Mouse (Mus musculus) hindbrain, embryonic 13.5 days (tissue): ENCODE data around the gene Plac1. TPM values are rescaled to one million over a fixed set of nuclear protein-coding genes. Genes with fewer than 3 reads are reported as not detected.

Experiments used
- ATAC-seq: fragments of 200-750 bp; cut with Nextera tagmentation; 2 replicates; pipeline ENCODE4 v1.8.0; 2017; ENCODE audit warnings: moderate TSS enrichment; ENCODE audit not compliant: low FRiP score
- H3K27ac ChIP-seq: fragments of 300-500 bp; sonication (generic); 2 replicates; pipeline ENCODE4 v1.5.1; 2015; ENCODE audit warnings: inconsistent platforms, mild to moderate bottlenecking, moderate library complexity
- H3K27me3 ChIP-seq: fragments of 300-500 bp; sonication (generic); 2 replicates; pipeline ENCODE4 v1.6.1; 2015; ENCODE audit warnings: mild to moderate bottlenecking, inconsistent platforms
- H3K36me3 ChIP-seq: fragments of 300-500 bp; sonication (generic); 2 replicates; pipeline ENCODE4 v1.6.1; 2015; ENCODE audit warnings: mild to moderate bottlenecking, inconsistent platforms
- H3K4me1 ChIP-seq: fragments of 300-500 bp; sonication (generic); replicated peaks from 2 replicates; pipeline ENCODE4 v1.6.1; 2015; ENCODE audit warnings: inconsistent platforms
- H3K4me2 ChIP-seq: fragments of 300-500 bp; sonication (generic); 2 replicates; pipeline ENCODE4 v1.6.1; 2015; ENCODE audit warnings: inconsistent platforms, mild to moderate bottlenecking, moderate library complexity
- H3K4me3 ChIP-seq: fragments of 300-500 bp; sonication (generic); 2 replicates; pipeline ENCODE4 v1.5.1; 2015; ENCODE audit warnings: mild to moderate bottlenecking, inconsistent platforms
- H3K9ac ChIP-seq: fragments of 300-500 bp; sonication (generic); 2 replicates; pipeline ENCODE4 v1.6.1; 2015; ENCODE audit warnings: mild to moderate bottlenecking, inconsistent platforms
- H3K9me3 ChIP-seq: fragments of 300-500 bp; sonication (generic); 2 replicates; pipeline ENCODE4 v1.6.1; 2016; ENCODE audit warnings: inconsistent platforms
- WGBS: fragments of 180-500 bp; shearing (Covaris S2); methylation state at CpG from one replicate; pipeline ENCODE4 v1.1.7; 2015; 5-methylcytosine and 5-hydroxymethylcytosine counted together
- polyA plus RNA-seq: library from polyadenylated mRNA; unstranded; fragments of >200 nt; fragmentation: Nextera tagmentation; extraction: Ambion mirVana; gene quantifications from 2 replicates; pipeline ENCODE4 v1.2.1, GENCODE M21; 2015

Gene Plac1
- polyA plus RNA-seq, 1 experiment from 2014 or later = 1.2 TPM

DNA sequence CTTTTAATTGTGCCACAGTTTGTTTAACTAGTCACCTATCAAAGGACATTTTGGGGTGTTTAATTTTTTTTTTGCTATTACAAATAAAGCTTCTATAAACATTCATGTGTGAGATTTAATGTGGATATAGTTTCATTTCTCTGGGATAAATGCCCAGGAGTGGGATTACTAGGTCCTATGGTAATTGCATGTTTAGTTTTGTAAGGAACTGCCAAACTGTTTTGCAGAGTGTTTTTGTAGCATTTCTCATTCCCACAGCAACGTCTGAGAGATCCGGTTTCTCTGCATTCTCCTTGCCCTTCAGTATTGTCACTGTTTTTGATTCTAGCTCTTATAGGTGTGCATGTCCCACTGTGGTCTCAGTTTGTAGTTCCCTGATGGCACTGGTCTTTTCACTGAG, 146.5 kb downstream of the Plac1 start:
- Histone ChIP-seq H3K4me3 (no peak overlapping the region), H3K4me1 (no peaks in the 10 kb centered on the region)
- WGBS = 71% methylated on average over 2 of the region's 2 CpGs

DNA sequence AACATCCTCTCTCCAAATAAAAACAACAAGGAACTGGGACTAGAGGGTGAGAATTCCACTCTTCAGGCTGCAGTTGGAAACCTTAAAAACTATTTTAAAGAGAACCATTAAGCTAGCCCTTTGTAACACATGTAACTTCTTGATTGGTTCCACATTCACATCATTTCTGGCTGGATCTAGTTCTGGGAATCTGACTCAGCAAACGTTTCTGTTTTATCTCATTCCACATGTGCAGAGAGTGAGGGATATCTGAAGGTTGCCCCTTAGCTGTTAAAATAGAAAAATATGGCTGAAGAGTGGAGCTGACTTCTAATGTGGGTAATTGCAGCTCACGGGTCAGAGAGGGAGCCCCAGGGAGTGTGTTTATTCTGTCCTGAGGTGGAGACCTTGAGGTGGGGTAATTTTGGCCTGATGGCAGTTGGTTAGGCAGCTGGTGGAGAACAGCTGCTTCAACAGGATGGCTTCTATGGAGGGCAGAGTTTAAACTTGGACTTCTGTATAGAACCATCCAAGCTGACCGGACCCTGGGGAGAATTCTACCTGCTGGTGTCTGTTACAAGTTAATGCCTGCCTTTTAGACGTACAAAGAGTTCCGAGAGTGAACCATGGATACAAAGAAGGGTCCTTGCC, 151.1 kb downstream of the Plac1 start:
- Histone ChIP-seq H3K27ac (no peak overlapping the region), H3K9me3 (no peaks in the 10 kb centered on the region), H3K36me3 (no peaks in the 10 kb centered on the region), H3K4me3 (no peak overlapping the region), H3K4me1 (no peaks in the 10 kb centered on the region), H3K27me3 (no peaks in the 10 kb centered on the region), H3K9ac (no peak overlapping the region), H3K4me2 (no peak overlapping the region)
- WGBS = 79% methylated on average over 5 of the region's 5 CpGs
- ATAC-seq = no peak

More for the DNA sequence above, 146.5 kb downstream of the Plac1 start:
- no peak for ATAC-seq
- H3K36me3 ChIP-seq = no peaks in the 10 kb centered on the region
- no peaks in the 10 kb centered on the region for H3K27me3 ChIP-seq
- H3K9me3 ChIP-seq = no peaks in the 10 kb centered on the region
- no peak overlapping the region for H3K27ac ChIP-seq
- H3K4me2 ChIP-seq = no peak overlapping the region
- H3K9ac ChIP-seq = no peak overlapping the region

DNA sequence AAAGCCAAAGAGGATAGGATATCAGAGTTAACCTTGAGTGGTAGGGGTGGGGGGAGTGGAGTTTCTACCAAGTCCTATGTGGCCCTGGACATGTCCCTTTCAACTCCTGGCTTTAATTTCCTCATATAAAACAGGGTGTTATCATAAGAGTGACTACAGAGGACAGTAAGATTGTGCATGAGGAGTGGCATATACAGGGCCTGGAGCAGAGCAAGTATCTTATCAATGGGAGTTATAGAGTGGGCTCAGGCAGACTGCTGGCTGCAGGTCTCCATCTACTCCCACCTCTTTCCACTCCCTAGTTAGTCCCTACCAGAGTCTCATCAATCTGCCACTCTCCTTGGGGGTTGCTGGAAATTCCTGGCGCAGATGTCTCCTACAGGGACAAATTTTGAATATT, 152.7 kb downstream of the Plac1 start:
- no peak for ATAC-seq
- Histone ChIP-seq H3K4me1 (no peaks in the 10 kb centered on the region), H3K27ac (no peak overlapping the region), H3K4me3 (no peak overlapping the region), H3K9me3 (no peaks in the 10 kb centered on the region), H3K27me3 (no peaks in the 10 kb centered on the region), H3K4me2 (no peak overlapping the region), H3K9ac (no peak overlapping the region), H3K36me3 (no peaks in the 10 kb centered on the region)
- 76% methylated on average over 1 of the region's 1 CpGs for WGBS

GRCm38 (mm10) chrX:53085559-53085958, 154.4 kb downstream of the Plac1 start:
- ATAC-seq = no peak
- Histone ChIP-seq H3K9ac (no peak overlapping the region), H3K4me2 (no peak overlapping the region), H3K36me3 (no peaks in the 10 kb centered on the region), H3K27me3 (no peaks in the 10 kb centered on the region), H3K27ac (no peak overlapping the region), H3K4me3 (no peak overlapping the region), H3K9me3 (no peaks in the 10 kb centered on the region), H3K4me1 (no peaks in the 10 kb centered on the region)
- WGBS = 85% methylated on average over 5 of the region's 5 CpGs

DNA sequence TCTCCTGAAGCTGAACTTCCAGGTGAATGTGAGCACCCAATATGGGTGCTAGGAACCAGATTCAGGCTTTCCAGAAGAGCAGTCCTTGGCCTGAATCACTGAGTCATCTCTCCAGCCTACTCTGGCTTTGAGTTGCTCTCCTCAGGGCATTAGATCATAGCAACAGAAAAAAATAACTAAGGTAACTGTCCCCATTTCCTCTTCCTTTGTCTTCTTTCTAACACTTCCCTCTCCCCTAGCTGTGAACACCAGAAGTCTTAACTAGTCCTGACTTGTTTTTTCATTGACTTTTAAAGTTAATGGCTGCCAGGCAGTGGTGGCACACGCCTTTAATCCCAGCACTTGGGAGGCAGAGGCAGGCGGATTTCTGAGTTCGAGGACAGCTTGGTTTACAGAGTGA, 175.5 kb downstream of the Plac1 start:
- Histone ChIP-seq H3K4me1 (no peaks in the 10 kb centered on the region), H3K36me3 (no peaks in the 10 kb centered on the region), H3K4me3 (no peak overlapping the region), H3K9ac (no peak overlapping the region), H3K4me2 (no peak overlapping the region), H3K27me3 (peaks cover 19% of the 10 kb centered on the region; the same call in 1 of the 2 replicates), H3K27ac (no peak overlapping the region), H3K9me3 (no peaks in the 10 kb centered on the region)
- 85% methylated on average over 3 of the region's 3 CpGs for WGBS
- no peak for ATAC-seq

DNA sequence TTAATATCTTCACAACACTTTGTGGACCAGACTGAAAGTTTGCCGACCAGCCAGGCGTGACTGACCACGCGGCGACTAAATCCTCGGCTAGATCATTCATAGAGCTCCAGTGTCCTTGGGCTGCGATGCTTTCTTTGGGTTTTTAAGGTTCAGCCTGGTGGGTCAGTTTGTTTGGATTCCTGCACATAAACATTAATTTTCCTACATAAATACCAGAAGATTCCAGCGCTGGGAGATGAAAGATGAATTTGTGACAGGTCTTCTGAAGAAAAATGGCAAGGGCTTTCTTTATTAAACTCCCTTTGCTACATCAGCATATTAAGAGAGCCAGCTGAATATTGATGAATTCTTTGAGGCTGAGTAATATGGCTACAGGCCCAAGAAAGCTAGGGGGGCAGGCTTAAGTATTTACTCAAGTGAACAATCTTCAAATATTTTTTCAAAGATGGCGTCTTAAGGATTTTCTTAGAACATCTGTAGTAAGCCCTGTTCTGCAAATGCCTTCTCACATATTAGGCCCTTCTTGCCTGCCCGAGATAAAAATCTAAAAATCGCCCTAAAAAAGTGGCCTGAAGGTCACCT, 180.4 kb downstream of the Plac1 start:
- H3K4me2 ChIP-seq = peak overlapping the region; percentile 43; the same call in 1 of the 2 replicates

DNA sequence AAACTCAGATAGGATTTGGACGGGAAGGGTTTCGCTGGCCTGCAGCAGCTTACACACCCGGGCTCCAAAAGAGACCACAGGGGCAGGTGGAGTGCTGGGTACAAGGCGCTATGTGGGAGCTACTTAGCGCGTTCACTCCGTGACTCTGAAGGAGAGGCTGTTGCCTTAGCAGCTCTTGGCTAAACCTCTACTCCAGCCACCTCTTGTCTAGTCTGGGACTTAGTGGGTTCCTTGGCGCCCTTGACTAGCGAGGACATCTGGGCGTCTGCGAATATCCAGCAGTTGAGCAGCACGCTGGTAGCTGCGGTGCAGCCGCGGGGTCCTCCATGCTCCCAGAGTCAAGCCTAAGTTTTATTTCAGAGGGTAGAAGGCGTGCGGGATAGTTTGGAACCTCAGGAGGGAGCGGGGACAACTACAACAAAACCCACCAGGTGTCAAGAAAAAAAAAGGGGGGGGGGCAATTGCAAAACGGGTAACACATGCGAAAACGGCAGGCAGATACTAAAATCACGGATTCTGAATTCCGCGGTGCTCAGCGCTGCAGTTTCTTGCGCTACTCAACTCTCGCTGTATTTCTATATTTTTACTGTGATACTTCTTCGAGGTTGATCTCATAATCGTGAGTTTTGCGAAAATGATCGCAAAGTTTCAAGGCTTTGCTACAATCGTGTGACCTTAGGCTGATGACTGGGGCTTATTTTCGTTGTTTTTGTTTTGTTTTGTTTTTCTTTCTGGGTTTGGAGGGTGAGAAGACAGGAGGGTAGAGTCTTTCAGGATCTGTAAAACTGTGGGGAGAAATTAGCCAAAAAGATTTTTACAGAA, 181.2 kb downstream of the Plac1 start:
- peak overlapping the region; percentile 43 for H3K4me2 ChIP-seq
- no peak for ATAC-seq
- H3K36me3 ChIP-seq = no peaks in the 10 kb centered on the region
- H3K27ac ChIP-seq = no peak overlapping the region
- peaks cover 31% of the 10 kb centered on the region for H3K27me3 ChIP-seq
- no peaks in the 10 kb centered on the region for H3K9me3 ChIP-seq
- WGBS = 17% methylated on average over 33 of the region's 33 CpGs
- H3K4me3 ChIP-seq = peak overlapping the region; percentile 17
- 0 out of 2 replicates have a peak, but pooled peaks cover 9% of the 10 kb centered on the region for H3K4me1 ChIP-seq
- H3K9ac ChIP-seq = no peak overlapping the region

More for the DNA sequence above, 180.4 kb downstream of the Plac1 start:
- Histone ChIP-seq H3K27me3 (peaks cover 25% of the 10 kb centered on the region), H3K4me1 (0 out of 2 replicates have a peak, but pooled peaks cover 9% of the 10 kb centered on the region), H3K9me3 (no peaks in the 10 kb centered on the region), H3K27ac (no peak overlapping the region), H3K9ac (no peak overlapping the region), H3K36me3 (no peaks in the 10 kb centered on the region), H3K4me3 (no peak overlapping the region)
- 25% methylated on average over 11 of the region's 11 CpGs for WGBS
- no peak for ATAC-seq

DNA sequence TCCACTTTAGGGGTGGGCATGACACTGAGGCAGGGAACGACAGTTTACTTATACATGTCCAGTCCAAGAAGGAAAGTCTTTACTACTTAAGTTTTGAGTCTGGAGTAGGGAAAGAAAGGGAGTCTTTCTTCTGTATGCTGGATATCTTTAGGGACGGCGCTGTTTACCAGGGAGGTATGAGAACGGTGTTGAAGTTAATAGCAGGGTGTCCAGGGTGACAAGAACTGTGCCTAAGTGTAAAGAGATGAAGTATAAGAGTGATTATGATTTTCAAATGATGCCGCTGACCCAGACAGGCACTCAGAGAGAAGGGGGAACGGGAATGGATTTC, 182.2 kb downstream of the Plac1 start:
- no peak for ATAC-seq
- Histone ChIP-seq H3K4me3 (0 out of 2 replicates have a peak overlapping the region, but pooled peaks have one; percentile 47), H3K4me1 (0 out of 2 replicates have a peak, but pooled peaks cover 9% of the 10 kb centered on the region), H3K27ac (no peak overlapping the region), H3K36me3 (no peaks in the 10 kb centered on the region), H3K27me3 (peaks cover 36% of the 10 kb centered on the region), H3K9me3 (no peaks in the 10 kb centered on the region), H3K9ac (no peak overlapping the region), H3K4me2 (peak overlapping the region; percentile 70)
- 18% methylated on average over 6 of the region's 6 CpGs for WGBS

- WGBS = 24% methylated on average over 23 of the region's 42 CpGs
- H3K36me3 ChIP-seq = no peaks in the 10 kb centered on the region
- 0 out of 2 replicates have a peak, but pooled peaks cover 14% of the 10 kb centered on the region for H3K4me1 ChIP-seq
- peaks cover 36% of the 10 kb centered on the region for H3K27me3 ChIP-seq
- peak; percentile 90 for ATAC-seq
- H3K4me3 ChIP-seq = peak overlapping the region; percentile 47
- H3K27ac ChIP-seq = no peak overlapping the region
- H3K4me2 ChIP-seq = peak overlapping the region; percentile 70
- H3K9me3 ChIP-seq = no peaks in the 10 kb centered on the region
- H3K9ac ChIP-seq = peak overlapping the region; percentile 71
Observed at GRCm38 (mm10) chrX:53057054-53057759, 182.7 kb downstream of the Plac1 start.

GRCm38 (mm10) chrX:53056627-53057026, 183.3 kb downstream of the Plac1 start:
- WGBS = 10% methylated on average over 29 of the region's 33 CpGs
- H3K27ac ChIP-seq = no peak overlapping the region
- no peaks in the 10 kb centered on the region for H3K36me3 ChIP-seq
- H3K4me1 ChIP-seq = 0 out of 2 replicates have a peak, but pooled peaks cover 14% of the 10 kb centered on the region
- H3K4me3 ChIP-seq = peak overlapping the region; percentile 47
- H3K9ac ChIP-seq = peak overlapping the region; percentile 71
- peak; percentile 75 for ATAC-seq
- peak overlapping the region; percentile 70 for H3K4me2 ChIP-seq
- H3K9me3 ChIP-seq = no peaks in the 10 kb centered on the region
- H3K27me3 ChIP-seq = peaks cover 36% of the 10 kb centered on the region

DNA sequence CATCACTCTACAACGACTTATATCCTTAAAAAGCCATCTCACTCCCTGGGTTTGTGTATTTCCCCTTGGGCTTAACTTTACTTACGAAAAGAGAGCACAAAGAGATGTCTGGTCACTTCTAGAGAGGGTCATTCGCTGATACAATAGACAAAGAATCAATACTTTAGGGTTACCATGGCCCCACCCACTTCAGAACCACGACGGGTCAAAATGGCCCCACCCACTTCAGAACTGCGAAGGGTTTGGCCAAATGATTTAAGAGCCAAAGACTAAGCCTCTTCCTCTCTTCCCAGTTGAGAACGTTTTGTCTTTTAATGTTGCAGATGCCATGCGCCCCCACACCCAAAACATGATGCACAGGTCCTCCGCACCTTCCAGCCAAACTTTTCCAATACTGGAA, 184.1 kb downstream of the Plac1 start:
- H3K4me3 ChIP-seq = peak overlapping the region; percentile 47

DNA sequence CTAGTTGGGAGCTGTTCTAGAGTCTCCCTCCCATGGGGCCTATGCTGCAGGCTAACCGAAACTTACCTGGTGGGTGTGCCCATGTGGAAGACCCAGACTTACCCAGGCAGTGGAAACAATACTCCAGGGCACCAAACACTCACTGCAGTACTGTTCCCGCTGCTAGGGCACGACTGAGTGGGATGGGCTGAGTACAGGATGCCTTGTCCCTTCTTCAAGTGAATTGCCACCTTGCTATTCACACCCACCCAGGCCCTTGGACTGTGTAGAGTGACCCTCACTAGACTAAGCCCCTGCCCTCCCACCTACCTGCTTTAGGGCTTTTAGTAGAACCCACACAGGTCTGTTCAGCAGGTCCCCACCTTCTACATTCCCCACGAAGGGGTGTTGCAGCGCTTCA, 186.0 kb downstream of the Plac1 start:
- Histone ChIP-seq H3K4me1 (0 out of 2 replicates have a peak, but pooled peaks cover 14% of the 10 kb centered on the region), H3K4me2 (no peak overlapping the region), H3K27ac (no peak overlapping the region), H3K4me3 (no peak overlapping the region), H3K36me3 (no peaks in the 10 kb centered on the region), H3K9me3 (no peaks in the 10 kb centered on the region), H3K27me3 (peaks cover 17% of the 10 kb centered on the region; the same call in 1 of the 2 replicates), H3K9ac (no peak overlapping the region)
- WGBS = 69% methylated on average over 5 of the region's 5 CpGs
- no peak for ATAC-seq

More for the DNA sequence above, 184.1 kb downstream of the Plac1 start:
- WGBS = 10% methylated on average over 9 of the region's 9 CpGs
- H3K4me2 ChIP-seq = peak overlapping the region; percentile 70
- no peaks in the 10 kb centered on the region for H3K9me3 ChIP-seq
- no peak overlapping the region for H3K27ac ChIP-seq
- H3K4me1 ChIP-seq = 0 out of 2 replicates have a peak, but pooled peaks cover 14% of the 10 kb centered on the region
- H3K9ac ChIP-seq = no peak overlapping the region
- H3K36me3 ChIP-seq = no peaks in the 10 kb centered on the region
- ATAC-seq = no peak
- H3K27me3 ChIP-seq = peaks cover 28% of the 10 kb centered on the region
